Mouse (Mus musculus) myocyte (in vitro differentiated cells): ENCODE measurements around the gene Zfhx3.

Source experiments
- E2F4 ChIP-seq: IDR thresholded peaks from one replicate; pipeline ENCODE4 v1.6.1; 2011; ENCODE audit warnings: mild to moderate bottlenecking, control low read depth, moderate library complexity; ENCODE audit not compliant: insufficient read depth
- MAX ChIP-seq: IDR thresholded peaks from one replicate; pipeline ENCODE4 v1.6.1; 2011; ENCODE audit warnings: low read depth, mild to moderate bottlenecking, control low read depth
- MYOG ChIP-seq, 3 experiments: IDR thresholded peaks; one replicate each; pipeline ENCODE4 v1.6.1; 2011; ENCODE audit warnings: control low read depth in 2 of 3, low read depth in 2 of 3, mild to moderate bottlenecking in 2 of 3; ENCODE audit not compliant: insufficient read length in 2 of 3, control insufficient read depth in 1 of 3, insufficient read depth in 1 of 3
- POLR2A ChIP-seq: IDR thresholded peaks from one replicate; pipeline ENCODE4 v1.6.1; 2011; ENCODE audit warnings: low read depth, mild to moderate bottlenecking, control low read depth, moderate library complexity; ENCODE audit not compliant: insufficient read length
- POLR2AphosphoS2 ChIP-seq: IDR thresholded peaks from one replicate; pipeline ENCODE4 v1.6.1; 2011; ENCODE audit warnings: low read depth, control low read depth; ENCODE audit not compliant: insufficient read length

DNA sequence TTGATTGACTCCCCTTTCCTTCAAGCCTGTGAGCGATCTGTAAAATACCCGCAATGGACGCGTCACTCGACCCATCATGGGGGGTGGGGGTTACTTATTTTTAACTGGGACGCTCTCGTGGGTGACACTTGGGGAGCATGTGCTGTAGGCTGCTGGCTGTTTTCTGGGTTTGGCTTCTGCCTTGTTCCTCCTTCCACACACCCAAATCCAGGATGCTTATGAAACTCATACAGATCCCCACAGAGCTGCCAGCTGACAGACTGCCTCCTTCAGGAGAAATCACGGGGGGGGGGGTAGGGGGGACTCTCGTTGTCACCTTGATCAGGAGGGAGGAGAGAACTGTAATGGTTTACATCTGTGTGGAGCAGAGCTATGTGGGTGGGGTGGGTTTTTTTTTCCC, 966.6 kb downstream of the Zfhx3 start:
- TF ChIP-seq POLR2A = no peak
- TF ChIP-seq MYOG (IDR thresholded peaks at IDR 0.05; ENCODE audit: control insufficient read depth in 1 of 3, insufficient read depth in 1 of 3, insufficient read length in 2 of 3, low read depth in 2 of 3) = no peak
- TF ChIP-seq MAX = no peak
- no peak for TF ChIP-seq POLR2AphosphoS2
- no peak for TF ChIP-seq E2F4
